Mouse (Mus musculus) embryonic facial prominence, embryonic 12.5 days (tissue): ENCODE results near the gene Ralgapa2. TPM values are rescaled to one million over a fixed set of nuclear protein-coding genes. Genes with fewer than 3 reads are reported as not detected.

Experiments used
- ATAC-seq: fragments of 200-750 bp; cut with Nextera tagmentation; 2 replicates; pipeline ENCODE4 v1.8.0; 2017; ENCODE audit not compliant: insufficient number of reproducible peaks, insufficient read depth, low FRiP score, low TSS enrichment
- H3K27ac ChIP-seq: fragments of 300-500 bp; sonication (generic); 2 replicates; pipeline ENCODE4 v1.5.1; 2016; ENCODE audit warnings: mild to moderate bottlenecking
- H3K27me3 ChIP-seq: fragments of 300-500 bp; sonication (generic); 2 replicates; pipeline ENCODE4 v1.6.1; 2016; ENCODE audit warnings: mild to moderate bottlenecking, moderate library complexity
- H3K36me3 ChIP-seq: fragments of 300-500 bp; sonication (generic); 2 replicates; pipeline ENCODE4 v1.6.1; 2016; ENCODE audit warnings: mild to moderate bottlenecking
- H3K4me1 ChIP-seq: fragments of 300-500 bp; sonication (generic); 2 replicates; pipeline ENCODE4 v1.6.1; 2016
- H3K4me2 ChIP-seq: fragments of 300-500 bp; sonication (generic); replicated peaks from 2 replicates; pipeline ENCODE4 v1.6.1; 2016; ENCODE audit warnings: mild to moderate bottlenecking, moderate library complexity
- H3K4me3 ChIP-seq: fragments of 300-500 bp; sonication (generic); 2 replicates; pipeline ENCODE4 v1.5.1; 2016; ENCODE audit warnings: mild to moderate bottlenecking
- H3K9ac ChIP-seq: fragments of 300-500 bp; sonication (generic); 2 replicates; pipeline ENCODE4 v1.6.1; 2016; ENCODE audit warnings: mild to moderate bottlenecking, moderate library complexity
- H3K9me3 ChIP-seq: fragments of 300-500 bp; sonication (generic); 2 replicates; pipeline ENCODE4 v1.6.1; 2016; ENCODE audit warnings: mild to moderate bottlenecking, moderate library complexity
- WGBS: fragments of 180-500 bp; shearing (Covaris S2); methylation state at CpG from one replicate; pipeline ENCODE4 v1.1.7; 2016; 5-methylcytosine and 5-hydroxymethylcytosine counted together
- polyA plus RNA-seq: library from polyadenylated mRNA; unstranded; fragments of >200 nt; fragmentation: Nextera tagmentation; extraction: Ambion mirVana; gene quantifications from 2 replicates; pipeline ENCODE4 v1.2.1, GENCODE M21; 2016

The Ralgapa2 gene
- polyA plus RNA-seq, 1 experiment from 2014 or later: 10.0 TPM

DNA sequence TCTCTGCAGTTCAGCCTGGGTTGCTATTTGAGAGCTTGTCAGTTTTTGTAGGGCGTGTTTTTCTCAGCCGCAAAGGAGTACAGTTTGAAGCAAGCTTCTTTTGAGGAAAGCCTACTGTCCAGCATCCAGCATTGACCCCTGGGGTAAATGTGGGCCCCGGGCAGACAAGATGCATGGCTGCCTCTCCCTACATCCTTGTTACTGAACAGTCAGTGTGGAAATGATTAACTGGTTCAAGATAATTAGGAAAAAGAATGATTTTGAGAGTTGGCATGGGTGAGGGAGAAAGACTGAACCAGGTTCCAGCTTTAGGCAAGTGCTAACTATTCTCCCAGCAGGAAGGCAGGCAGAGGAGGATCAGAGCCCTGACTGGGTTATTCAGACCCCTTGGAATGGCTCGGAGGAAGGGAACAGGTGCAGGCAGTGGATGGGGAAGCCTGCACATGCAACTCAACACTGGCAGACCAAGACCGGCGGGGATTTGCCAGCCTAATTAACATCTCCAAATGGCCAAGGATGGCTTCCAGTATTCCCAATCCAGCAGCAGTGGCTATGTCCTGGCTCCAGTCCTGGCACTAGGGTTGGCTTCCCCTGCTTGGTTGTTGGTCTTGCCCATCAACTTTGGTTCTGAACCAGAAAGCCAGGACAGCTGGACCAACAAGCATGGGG lies 261.8 kb downstream of the Ralgapa2 start:
- 74% methylated on average over 6 of the region's 6 CpGs for WGBS

DNA sequence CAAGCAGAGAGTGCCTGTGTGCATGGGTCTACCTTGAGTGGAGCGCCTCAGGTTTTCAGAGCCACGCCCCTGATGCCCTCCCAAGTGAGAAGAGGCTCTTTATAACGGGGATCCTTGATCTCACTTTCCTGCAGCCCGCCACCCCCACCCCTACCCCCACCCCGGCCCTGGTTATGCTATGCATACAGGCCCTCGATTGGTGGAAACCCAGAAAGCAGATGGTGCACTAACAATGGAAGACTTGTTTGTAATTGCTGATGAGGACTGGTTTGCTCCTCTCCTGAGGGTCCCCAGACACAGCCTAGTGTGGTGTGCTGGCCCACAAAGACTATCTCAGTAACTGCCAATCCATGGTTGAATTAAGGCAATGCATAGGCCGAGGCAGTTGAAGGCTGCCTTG lies 263.1 kb downstream of the Ralgapa2 start:
- H3K4me2 ChIP-seq: no peak overlapping the region
- no peak for ATAC-seq
- H3K27ac ChIP-seq: no peak overlapping the region
- no peak overlapping the region for H3K9ac ChIP-seq
- peaks cover 12% of the 10 kb centered on the region; the same call in 1 of the 2 replicates for H3K4me1 ChIP-seq
- 74% methylated on average over 7 of the region's 7 CpGs for WGBS
- no peaks in the 10 kb centered on the region for H3K36me3 ChIP-seq
- H3K9me3 ChIP-seq: no peaks in the 10 kb centered on the region
- H3K4me3 ChIP-seq: no peak overlapping the region
- H3K27me3 ChIP-seq: no peaks in the 10 kb centered on the region

More for the DNA sequence above, 261.8 kb downstream of the Ralgapa2 start:
- no peak overlapping the region for H3K9ac ChIP-seq
- no peaks in the 10 kb centered on the region for H3K36me3 ChIP-seq
- no peak for ATAC-seq
- H3K4me1 ChIP-seq: peaks cover 10% of the 10 kb centered on the region; the same call in 1 of the 2 replicates
- no peak overlapping the region for H3K27ac ChIP-seq
- H3K9me3 ChIP-seq: no peaks in the 10 kb centered on the region
- no peak overlapping the region for H3K4me3 ChIP-seq
- no peaks in the 10 kb centered on the region for H3K27me3 ChIP-seq
- H3K4me2 ChIP-seq: no peak overlapping the region

DNA sequence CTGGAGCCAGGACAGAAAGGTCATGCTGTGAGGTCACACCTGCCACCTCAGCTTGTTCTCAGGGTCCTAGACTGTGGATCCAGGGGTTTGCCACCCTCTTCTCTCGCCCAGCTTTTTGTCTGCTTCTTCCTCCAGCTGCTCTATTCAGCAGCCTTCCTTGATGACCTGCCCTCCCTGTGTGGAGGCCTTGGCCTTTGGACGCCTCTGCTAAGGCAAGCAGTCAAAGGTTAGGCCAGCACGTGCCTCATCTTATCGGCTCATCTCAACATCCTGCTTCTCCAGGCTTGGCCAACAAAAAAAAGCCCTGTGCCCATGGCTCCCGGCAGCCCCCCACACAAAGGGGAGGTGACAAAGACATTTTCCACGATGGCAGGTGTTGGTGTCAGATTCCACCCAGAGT lies 264.6 kb downstream of the Ralgapa2 start:
- H3K4me2 ChIP-seq: no peak overlapping the region
- H3K4me3 ChIP-seq: no peak overlapping the region
- no peaks in the 10 kb centered on the region for H3K27me3 ChIP-seq
- ATAC-seq: no peak
- 39% methylated on average over 6 of the region's 6 CpGs for WGBS
- H3K4me1 ChIP-seq: peaks cover 12% of the 10 kb centered on the region; the same call in 1 of the 2 replicates
- no peaks in the 10 kb centered on the region for H3K36me3 ChIP-seq
- H3K9me3 ChIP-seq: no peaks in the 10 kb centered on the region
- H3K9ac ChIP-seq: no peak overlapping the region
- H3K27ac ChIP-seq: no peak overlapping the region

DNA sequence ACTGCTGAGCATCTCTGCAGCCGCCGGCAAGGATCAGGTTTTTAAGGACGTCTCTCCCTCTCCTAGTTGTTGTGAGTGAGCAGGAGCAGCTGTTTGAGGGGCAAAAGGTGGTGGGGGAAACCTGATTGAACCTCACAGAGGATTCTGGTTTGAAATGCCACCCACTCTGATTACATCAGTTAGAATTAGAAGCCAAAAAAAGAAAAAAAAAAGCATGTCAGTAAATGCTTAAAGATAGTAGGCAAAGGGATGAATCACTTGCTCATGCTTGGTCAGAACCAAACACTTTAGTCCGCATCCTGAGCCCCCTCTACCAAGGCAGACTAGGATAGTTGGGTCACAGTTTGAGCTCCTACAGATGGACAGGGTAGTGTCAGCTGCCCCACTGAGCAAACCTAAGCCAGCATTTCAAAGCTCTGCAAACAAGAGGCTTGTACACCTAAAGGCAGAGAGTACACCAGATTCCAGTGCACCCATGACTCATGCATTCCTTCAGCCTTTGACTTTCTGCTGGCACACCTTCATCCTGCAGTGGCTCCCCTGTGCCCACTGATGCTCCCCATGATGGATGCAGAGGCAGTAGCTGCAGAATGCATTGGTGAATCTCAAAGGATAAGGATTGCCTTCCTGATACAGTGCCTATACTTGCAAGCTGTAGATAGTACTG lies 265.6 kb downstream of the Ralgapa2 start:
- no peak overlapping the region for H3K27ac ChIP-seq
- no peaks in the 10 kb centered on the region for H3K27me3 ChIP-seq
- H3K9me3 ChIP-seq: no peaks in the 10 kb centered on the region
- no peak overlapping the region for H3K9ac ChIP-seq
- no peak overlapping the region for H3K4me2 ChIP-seq
- H3K4me1 ChIP-seq: peaks cover 12% of the 10 kb centered on the region; the same call in 1 of the 2 replicates
- H3K36me3 ChIP-seq: no peaks in the 10 kb centered on the region
- no peak for ATAC-seq
- WGBS: 71% methylated on average over 4 of the region's 4 CpGs
- H3K4me3 ChIP-seq: no peak overlapping the region

DNA sequence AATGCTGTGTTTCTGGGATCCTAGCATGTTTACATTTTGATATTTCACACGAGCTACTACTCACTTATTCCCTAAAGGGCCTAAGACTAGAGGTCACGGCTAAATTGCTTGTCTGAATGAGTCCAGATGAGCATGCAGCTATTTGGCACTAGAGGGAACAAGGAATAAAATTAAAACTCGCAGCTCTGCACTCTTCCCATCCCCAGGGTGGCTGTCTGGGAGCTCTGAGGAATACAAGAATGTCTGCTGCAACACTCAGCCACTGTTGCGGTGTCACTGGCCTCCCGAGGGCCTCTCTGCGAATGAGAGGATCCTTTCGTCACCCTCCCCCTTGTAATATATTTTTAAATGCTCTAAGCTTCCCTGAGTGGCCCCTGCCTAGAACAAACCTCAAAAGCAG lies 266.7 kb downstream of the Ralgapa2 start:
- H3K4me2 ChIP-seq: no peak overlapping the region
- H3K9ac ChIP-seq: no peak overlapping the region
- H3K4me1 ChIP-seq: peaks cover 12% of the 10 kb centered on the region; the same call in 1 of the 2 replicates
- H3K9me3 ChIP-seq: no peaks in the 10 kb centered on the region
- WGBS: 30% methylated on average over 7 of the region's 7 CpGs
- no peaks in the 10 kb centered on the region for H3K36me3 ChIP-seq
- no peak for ATAC-seq
- no peaks in the 10 kb centered on the region for H3K27me3 ChIP-seq
- H3K4me3 ChIP-seq: no peak overlapping the region
- H3K27ac ChIP-seq: no peak overlapping the region

DNA sequence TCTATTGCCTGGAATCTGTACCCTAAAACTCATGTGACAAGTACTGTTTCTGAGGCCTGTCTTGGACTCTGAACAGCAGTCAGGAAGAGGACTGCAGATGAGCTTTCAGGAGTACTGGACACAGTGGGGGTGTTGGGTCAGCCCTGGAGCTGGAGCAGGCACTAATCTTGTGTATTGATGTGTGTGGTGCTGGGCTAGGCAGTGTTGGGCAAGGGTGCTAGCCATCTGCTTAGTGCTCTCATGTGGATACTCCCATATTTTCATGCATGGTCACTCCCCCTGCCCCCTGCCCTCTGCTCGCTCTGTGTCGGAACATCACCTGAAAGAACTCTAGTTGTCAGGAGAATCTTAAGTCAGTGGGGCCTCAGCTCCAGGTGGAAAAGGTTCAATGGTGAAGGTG lies 268.1 kb downstream of the Ralgapa2 start:
- Histone ChIP-seq H3K27me3 (no peaks in the 10 kb centered on the region), H3K4me2 (no peak overlapping the region), H3K9me3 (no peaks in the 10 kb centered on the region), H3K36me3 (no peaks in the 10 kb centered on the region), H3K4me3 (no peak overlapping the region), H3K9ac (no peak overlapping the region), H3K4me1 (peaks cover 12% of the 10 kb centered on the region; the same call in 1 of the 2 replicates), H3K27ac (no peak overlapping the region)
- 91% methylated on average over 2 of the region's 2 CpGs for whole genome bisulfite sequencing
- no peak for ATAC-seq

DNA sequence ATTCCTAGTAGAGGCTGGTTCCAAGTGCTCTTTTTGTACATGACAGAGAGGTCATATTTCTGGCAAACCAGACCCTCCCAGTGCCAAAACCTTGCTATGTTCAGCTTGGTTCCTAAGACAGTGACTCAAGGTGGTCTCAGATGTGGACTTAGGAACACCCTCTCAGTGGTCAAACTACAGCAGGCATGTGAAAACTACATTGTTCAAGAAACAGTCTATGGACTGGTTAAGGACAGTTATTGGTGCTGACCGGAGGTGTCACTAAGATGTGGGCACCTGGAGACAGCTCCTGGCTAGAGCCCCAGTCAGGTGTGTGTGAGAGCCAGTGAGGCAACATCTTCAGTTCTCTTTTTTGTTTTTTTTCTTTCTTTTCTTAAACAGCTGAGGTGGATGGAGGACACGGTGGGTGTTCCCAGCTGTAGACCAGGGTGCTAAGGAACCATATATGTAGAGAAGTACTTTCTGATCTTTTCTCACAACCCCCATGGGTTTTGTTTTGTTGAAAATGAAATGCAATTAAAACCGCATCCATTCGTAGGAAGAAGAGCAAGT lies 272.9 kb downstream of the Ralgapa2 start:
- no peak overlapping the region for H3K4me3 ChIP-seq
- no peak overlapping the region for H3K27ac ChIP-seq
- ATAC-seq: no peak
- no peaks in the 10 kb centered on the region for H3K27me3 ChIP-seq
- WGBS: 84% methylated on average over 4 of the region's 4 CpGs
- H3K36me3 ChIP-seq: no peaks in the 10 kb centered on the region
- H3K9me3 ChIP-seq: no peaks in the 10 kb centered on the region
- no peak overlapping the region for H3K9ac ChIP-seq
- no peaks in the 10 kb centered on the region for H3K4me1 ChIP-seq
- no peak overlapping the region for H3K4me2 ChIP-seq

DNA sequence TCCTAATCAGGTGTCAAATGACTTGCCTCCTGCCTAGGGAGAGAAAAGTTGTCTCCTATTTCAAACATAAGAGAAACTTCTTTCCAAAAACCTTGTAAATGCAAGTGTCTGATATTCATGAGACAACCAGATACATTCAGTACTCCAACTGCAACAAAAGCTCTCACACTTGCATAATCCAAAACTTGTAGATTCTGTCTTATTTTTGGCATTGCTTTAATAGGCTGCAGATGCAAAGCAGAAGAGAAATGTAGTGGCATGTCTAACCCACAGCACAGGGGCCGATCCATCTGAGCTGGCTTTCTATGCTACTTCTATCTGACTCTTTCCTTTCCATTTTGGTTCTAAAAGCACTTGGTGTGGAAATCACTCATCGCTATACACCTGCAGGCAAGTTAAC lies 280.7 kb downstream of the Ralgapa2 start:
- H3K4me3 ChIP-seq: no peak overlapping the region
- H3K9me3 ChIP-seq: no peaks in the 10 kb centered on the region
- no peak overlapping the region for H3K9ac ChIP-seq
- 91% methylated on average over 2 of the region's 2 CpGs for WGBS
- H3K27ac ChIP-seq: no peak overlapping the region
- ATAC-seq: no peak
- H3K4me2 ChIP-seq: no peak overlapping the region
- H3K27me3 ChIP-seq: peaks cover 24% of the 10 kb centered on the region
- H3K4me1 ChIP-seq: no peaks in the 10 kb centered on the region
- H3K36me3 ChIP-seq: no peaks in the 10 kb centered on the region

DNA sequence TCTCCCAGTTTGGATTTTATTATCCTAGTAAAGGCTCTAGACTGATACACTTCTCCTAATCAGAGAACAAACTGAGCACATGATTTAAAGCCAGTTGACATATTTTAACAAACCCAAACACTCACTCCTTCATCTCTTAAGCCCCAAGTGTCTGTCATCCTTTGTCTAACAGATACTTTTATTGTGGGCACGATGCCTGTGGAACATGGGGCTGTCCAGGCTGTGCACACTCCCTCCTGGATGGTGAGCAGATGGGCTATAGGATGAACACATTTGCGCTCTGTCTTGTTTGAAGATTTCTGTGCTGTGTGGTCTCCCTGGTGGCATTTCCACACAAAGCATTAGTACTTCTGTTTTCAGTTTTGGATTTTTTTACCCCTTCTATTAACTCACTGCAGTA lies 283.7 kb downstream of the Ralgapa2 start:
- no peak for ATAC-seq
- H3K9me3 ChIP-seq: no peaks in the 10 kb centered on the region
- H3K27ac ChIP-seq: no peak overlapping the region
- H3K27me3 ChIP-seq: peaks cover 53% of the 10 kb centered on the region
- WGBS: 66% methylated on average over 2 of the region's 2 CpGs
- H3K4me2 ChIP-seq: no peak overlapping the region
- no peak overlapping the region for H3K4me3 ChIP-seq
- H3K9ac ChIP-seq: no peak overlapping the region
- H3K4me1 ChIP-seq: peaks cover 2% of the 10 kb centered on the region; the same call in 1 of the 2 replicates
- H3K36me3 ChIP-seq: no peaks in the 10 kb centered on the region

DNA sequence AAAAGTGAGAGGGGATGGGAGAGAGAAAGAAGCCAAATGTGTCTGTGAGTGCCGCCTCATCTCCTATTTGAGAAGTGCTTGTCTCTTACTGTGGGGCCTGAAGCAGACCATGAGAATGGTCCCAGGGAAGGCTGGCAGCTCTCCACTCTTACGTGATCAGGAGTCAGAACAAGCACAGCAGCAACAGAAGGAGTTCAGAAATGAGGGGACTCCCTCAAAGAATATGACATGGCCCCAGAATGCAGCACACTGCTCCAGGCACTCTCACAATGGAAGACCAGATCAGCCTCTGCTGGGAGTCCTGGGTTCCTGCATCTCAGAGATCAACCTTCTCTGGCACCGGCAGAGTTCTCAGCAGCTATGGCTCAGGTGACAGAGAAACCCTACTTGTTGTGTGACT lies 284.5 kb downstream of the Ralgapa2 start:
- Histone ChIP-seq H3K36me3 (no peaks in the 10 kb centered on the region), H3K27me3 (peaks cover 61% of the 10 kb centered on the region), H3K9me3 (no peaks in the 10 kb centered on the region), H3K4me3 (no peak overlapping the region), H3K27ac (no peak overlapping the region), H3K9ac (no peak overlapping the region), H3K4me1 (peaks cover 10% of the 10 kb centered on the region), H3K4me2 (no peak overlapping the region)
- WGBS: 46% methylated on average over 3 of the region's 3 CpGs
- no peak for ATAC-seq

DNA sequence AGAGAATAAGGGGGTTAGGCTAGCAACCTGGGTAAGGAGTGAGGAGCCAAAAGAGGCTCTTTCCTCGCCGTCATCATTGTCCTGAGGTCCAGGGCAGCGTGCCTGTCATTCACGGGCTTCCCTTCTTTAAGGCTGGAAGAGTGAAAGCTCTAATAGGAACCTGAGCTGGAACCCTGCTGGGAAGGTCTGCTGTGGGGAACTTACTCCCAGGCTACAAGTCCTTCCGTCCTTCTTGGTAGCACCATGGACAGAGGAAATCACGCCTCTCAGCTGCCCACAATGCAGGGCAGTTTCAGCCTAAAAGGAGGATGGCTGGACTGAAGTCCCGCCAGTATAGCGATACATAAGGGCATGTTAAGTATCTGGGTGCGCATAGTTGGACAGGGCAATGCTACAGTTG lies 285.7 kb downstream of the Ralgapa2 start:
- Histone ChIP-seq H3K9ac (no peak overlapping the region), H3K4me3 (no peak overlapping the region), H3K27me3 (peaks cover 72% of the 10 kb centered on the region), H3K4me1 (peaks cover 14% of the 10 kb centered on the region), H3K4me2 (no peak overlapping the region), H3K27ac (no peak overlapping the region), H3K9me3 (no peaks in the 10 kb centered on the region), H3K36me3 (no peaks in the 10 kb centered on the region)
- WGBS: 5% methylated on average over 9 of the region's 9 CpGs
- no peak for ATAC-seq

DNA sequence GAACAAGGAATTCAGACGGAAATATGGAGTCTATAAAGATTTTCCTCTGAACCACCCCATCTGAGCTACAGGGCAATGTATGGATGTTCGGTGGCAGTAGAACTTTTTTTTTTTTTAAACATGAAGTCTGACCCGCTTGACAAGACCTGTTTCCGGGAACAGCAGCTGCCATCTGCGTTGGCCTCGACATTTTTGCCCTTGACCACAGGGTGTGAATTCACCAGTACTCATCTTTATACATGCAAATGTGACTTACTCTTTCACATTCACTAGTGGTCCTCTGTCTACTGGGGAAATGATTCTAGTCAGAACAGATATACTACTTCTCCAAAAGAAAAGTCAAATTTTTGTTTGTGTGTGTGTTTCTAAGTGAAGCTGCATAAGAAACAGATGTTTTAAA lies 286.3 kb downstream of the Ralgapa2 start:
- H3K36me3 ChIP-seq: no peaks in the 10 kb centered on the region
- peaks cover 21% of the 10 kb centered on the region for H3K4me1 ChIP-seq
- H3K4me3 ChIP-seq: no peak overlapping the region
- no peak overlapping the region for H3K9ac ChIP-seq
- no peak overlapping the region for H3K4me2 ChIP-seq
- no peaks in the 10 kb centered on the region for H3K9me3 ChIP-seq
- H3K27me3 ChIP-seq: peaks cover 78% of the 10 kb centered on the region
- no peak overlapping the region for H3K27ac ChIP-seq
- 14% methylated on average over 6 of the region's 6 CpGs for WGBS
- ATAC-seq: no peak
